Mouse (Mus musculus) intestine, embryonic 14.5 days (tissue): ENCODE data around the gene Gm5800. TPM values are rescaled to one million over a fixed set of nuclear protein-coding genes. Genes with fewer than 3 reads are reported as not detected.
"Not testable (repeated sequence)": the region's sequence is repeated elsewhere in the genome, so short reads cannot be mapped to it uniquely, and the experiment has no call there.

Experiments
- ATAC-seq: fragments of 200-750 bp; cut with Nextera tagmentation; replicated peaks from 2 replicates; pipeline ENCODE4 v1.8.0; 2017; ENCODE audit warnings: low read depth, moderate number of reproducible peaks, moderate TSS enrichment, moderate library complexity; ENCODE audit not compliant: low FRiP score, low TSS enrichment
- DNase-seq: peaks from one replicate; pipeline ENCODE4 v3.0.0-alpha.2; 2018; ENCODE audit warnings: low spot score
- H3K27ac ChIP-seq: fragments of 300-500 bp; sonication (generic); 2 replicates; pipeline ENCODE4 v1.5.1; 2014; ENCODE audit warnings: low read depth, mild to moderate bottlenecking, control low read depth
- H3K27me3 ChIP-seq: fragments of 300-500 bp; sonication (generic); replicated peaks from 2 replicates; pipeline ENCODE4 v1.6.1; 2014; ENCODE audit warnings: low read length, control low read depth; ENCODE audit not compliant: control insufficient read depth, insufficient read depth
- H3K36me3 ChIP-seq: fragments of 300-500 bp; sonication (generic); 2 replicates; pipeline ENCODE4 v1.6.1; 2014; ENCODE audit warnings: low read length, control low read depth; ENCODE audit not compliant: control insufficient read depth, insufficient read depth
- H3K4me1 ChIP-seq: fragments of 300-500 bp; sonication (generic); replicated peaks from 2 replicates; pipeline ENCODE4 v1.6.1; 2014; ENCODE audit warnings: low read length, control low read depth, mixed read lengths; ENCODE audit not compliant: control insufficient read depth, insufficient read depth
- H3K4me2 ChIP-seq: fragments of 300-500 bp; sonication (generic); 2 replicates; pipeline ENCODE4 v1.6.1; 2014; ENCODE audit warnings: low read length
- H3K4me3 ChIP-seq: fragments of 300-500 bp; sonication (generic); 2 replicates; pipeline ENCODE4 v1.5.1; 2014; ENCODE audit warnings: low read depth, low read length, control low read depth, mixed read lengths
- H3K9ac ChIP-seq: fragments of 300-500 bp; sonication (generic); 2 replicates; pipeline ENCODE4 v1.6.1; 2014; ENCODE audit warnings: mild to moderate bottlenecking, low read length
- H3K9me3 ChIP-seq: fragments of 300-500 bp; sonication (generic); 2 replicates; pipeline ENCODE4 v1.6.1; 2016; ENCODE audit warnings: low read length, control low read depth; ENCODE audit not compliant: control insufficient read depth
- WGBS: fragments of 180-500 bp; shearing (Covaris S2); extraction: QIAGEN DNeasy Blood & Tissue Kit; methylation state at CpG from one replicate; pipeline ENCODE4 v1.1.7; 2014; 5-methylcytosine and 5-hydroxymethylcytosine counted together
- polyA plus RNA-seq: library from polyadenylated mRNA; unstranded; fragments of >200 nt; fragmentation: Nextera tagmentation; extraction: Ambion mirVana; gene quantifications from 2 replicates; pipeline ENCODE4 v1.2.1, GENCODE M21; 2014

The Gm5800 gene
- polyA plus RNA-seq = not detected in 2 replicates

DNA sequence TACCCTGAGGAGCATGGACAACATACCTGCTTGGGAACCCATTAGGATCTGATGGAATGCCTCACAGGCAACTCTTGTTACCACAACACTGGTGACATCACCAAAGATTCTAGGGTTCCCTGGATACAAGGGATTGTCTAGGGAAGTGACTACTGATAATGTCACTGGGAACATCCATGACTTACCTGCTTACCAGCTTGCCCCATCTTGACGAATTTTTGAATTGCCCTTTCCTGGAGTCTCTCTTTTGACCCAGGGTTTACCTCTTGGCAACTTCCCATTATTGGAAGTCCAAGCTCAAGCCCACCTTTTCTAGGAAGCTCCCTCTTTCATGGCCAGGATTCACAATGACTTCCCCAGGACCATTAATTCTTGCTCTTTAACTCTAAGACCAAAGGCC, at the start of gene Gm5800:
TSS of gene Gm5800 (minus strand) at position 101 of the 400 bp plus-strand sequence.
- Histone ChIP-seq H3K4me1 (no peaks in the 10 kb centered on the region), H3K27me3 (no peaks in the 10 kb centered on the region), H3K4me3 (no peak within 1 kb of the TSS), H3K27ac (no peak within 1 kb of the TSS), H3K36me3 (no peaks in the 10 kb centered on the region), H3K9me3 (no peaks in the 10 kb centered on the region), H3K4me2 (no peak within 1 kb of the TSS), H3K9ac (no peak within 1 kb of the TSS)
- no peak for DNase-seq
- WGBS = 80% methylated on average over 1 of the region's 1 CpGs
- ATAC-seq = no peak

DNA sequence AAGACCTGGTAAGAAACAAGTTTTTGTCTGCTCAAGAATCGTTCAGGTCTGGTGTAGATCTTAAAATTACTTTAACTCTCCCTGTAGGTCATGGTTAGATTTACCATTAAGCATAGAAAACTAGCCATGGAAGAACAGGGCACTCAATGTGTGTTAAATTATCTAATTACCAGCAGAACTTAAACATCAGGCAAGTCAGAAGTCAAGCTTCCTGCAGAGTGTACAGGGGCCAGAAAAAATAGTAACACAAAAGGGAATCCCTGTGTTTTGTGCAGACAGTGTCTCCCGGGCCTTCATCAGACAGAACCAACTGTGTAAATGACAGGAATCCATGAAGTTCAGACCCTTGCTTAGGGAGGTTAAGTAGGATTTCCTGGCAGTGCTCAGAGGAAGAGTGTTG, 39.0 kb upstream of the Gm5800 start:
- WGBS = 71% methylated on average over 2 of the region's 2 CpGs
- Histone ChIP-seq H3K27me3 (no peaks in the 10 kb centered on the region), H3K9me3 (no peaks in the 10 kb centered on the region), H3K36me3 (no peaks in the 10 kb centered on the region), H3K9ac (no peak overlapping the region), H3K4me3 (no peak overlapping the region), H3K4me2 (no peak overlapping the region), H3K4me1 (no peaks in the 10 kb centered on the region), H3K27ac (no peak overlapping the region)
- ATAC-seq (no peak), DNase-seq (no peak)

DNA sequence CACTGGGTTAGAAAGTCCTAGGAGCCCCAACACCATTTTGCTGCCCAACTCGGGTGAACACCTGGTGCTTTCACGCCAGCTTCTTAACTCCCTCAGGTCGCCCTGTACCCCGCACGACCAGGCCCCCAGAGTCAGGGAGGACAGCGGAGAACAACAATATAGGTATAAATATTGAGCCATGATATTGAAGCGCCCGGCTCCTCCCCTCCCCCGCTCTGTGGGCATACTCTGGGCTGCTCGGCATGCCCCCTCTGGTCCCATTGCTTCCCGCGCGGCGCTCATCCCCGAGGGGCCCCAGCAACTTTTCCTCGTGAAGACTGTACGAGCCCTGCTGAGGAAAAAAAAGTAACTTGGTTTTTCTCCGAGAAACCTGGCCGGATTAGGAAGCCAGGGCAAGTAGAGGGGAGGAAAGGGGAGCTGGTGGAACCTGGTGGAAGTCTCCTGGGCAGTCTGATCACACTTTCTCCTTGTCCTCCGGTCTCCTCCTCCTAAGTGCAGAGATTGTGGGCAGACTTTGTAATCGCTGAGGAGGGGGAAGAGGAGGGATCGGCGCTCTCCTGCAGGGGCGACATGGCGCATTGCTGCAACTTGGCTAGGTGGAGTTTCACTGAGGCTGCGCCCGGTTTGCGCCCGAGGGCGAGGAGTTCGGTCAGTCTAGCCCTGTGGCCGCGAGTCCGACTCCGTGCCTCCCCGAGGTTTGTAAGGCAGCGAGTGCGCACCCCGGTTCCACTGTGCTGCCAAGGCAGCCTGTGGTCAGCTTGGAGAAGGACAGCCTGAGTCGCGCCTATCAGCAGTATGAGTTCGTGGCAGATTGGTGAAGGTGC, 23.6 kb upstream of the Gm5800 start:
- WGBS = under 1% methylated on average over 41 of the region's 42 CpGs
- peak overlapping the region; percentile 28 for H3K4me3 ChIP-seq
- H3K4me1 ChIP-seq = no peaks in the 10 kb centered on the region
- ATAC-seq = peak; percentile 53
- H3K4me2 ChIP-seq = peak overlapping the region; percentile 86
- H3K27me3 ChIP-seq = peaks cover 45% of the 10 kb centered on the region
- H3K9ac ChIP-seq = no peak overlapping the region
- H3K27ac ChIP-seq = no peak overlapping the region
- H3K36me3 ChIP-seq = no peaks in the 10 kb centered on the region
- peak; percentile 60 for DNase-seq
- H3K9me3 ChIP-seq = no peaks in the 10 kb centered on the region

DNA sequence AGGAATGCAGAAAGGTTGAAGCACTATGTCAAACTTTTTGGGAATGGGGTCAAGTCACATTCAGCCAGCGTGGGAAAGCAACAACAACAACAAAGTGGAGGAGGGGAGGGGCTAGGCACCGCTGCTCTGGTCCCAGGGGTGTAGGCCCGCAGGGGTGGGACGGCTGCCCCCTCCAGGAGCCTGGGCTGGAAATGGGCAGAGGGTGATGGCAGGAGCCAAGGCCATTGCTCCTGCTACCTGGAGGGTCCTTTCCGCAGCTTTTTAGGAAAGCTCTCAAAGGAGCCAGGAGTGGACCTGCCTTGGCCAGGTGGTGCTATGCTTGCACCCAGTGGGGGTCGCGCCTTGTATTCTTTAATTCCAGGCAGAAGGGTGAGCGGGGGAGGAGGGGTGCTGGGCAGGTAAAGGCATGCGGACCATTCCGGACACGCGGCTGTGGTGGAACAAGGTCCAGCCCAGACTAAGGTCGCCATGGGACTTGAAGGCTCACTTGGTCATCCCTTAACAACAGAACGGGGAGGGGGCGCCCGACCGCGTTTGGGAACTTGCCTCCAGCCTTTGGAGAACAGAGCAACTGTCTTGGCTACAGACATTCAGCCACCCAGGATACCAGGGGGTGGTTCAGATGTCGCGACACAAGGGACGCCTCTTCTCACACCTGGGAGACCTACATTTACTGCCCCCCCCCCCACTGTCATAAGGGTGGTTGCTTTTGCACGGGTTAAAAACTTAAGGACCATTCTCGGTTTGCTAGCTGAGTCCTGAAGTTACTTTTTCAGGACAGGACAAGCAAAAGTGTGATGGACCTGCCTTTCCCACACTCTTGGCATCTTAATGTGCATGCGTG, 22.4 kb upstream of the Gm5800 start:
- Histone ChIP-seq H3K4me3 (no peak overlapping the region), H3K27me3 (peaks cover 45% of the 10 kb centered on the region), H3K9me3 (no peaks in the 10 kb centered on the region), H3K4me1 (no peaks in the 10 kb centered on the region), H3K27ac (no peak overlapping the region), H3K4me2 (peak overlapping the region; percentile 86), H3K36me3 (no peaks in the 10 kb centered on the region), H3K9ac (no peak overlapping the region)
- WGBS = under 1% methylated on average over 24 of the region's 24 CpGs
- DNase-seq (peak; percentile 53), ATAC-seq (no peak)

DNA sequence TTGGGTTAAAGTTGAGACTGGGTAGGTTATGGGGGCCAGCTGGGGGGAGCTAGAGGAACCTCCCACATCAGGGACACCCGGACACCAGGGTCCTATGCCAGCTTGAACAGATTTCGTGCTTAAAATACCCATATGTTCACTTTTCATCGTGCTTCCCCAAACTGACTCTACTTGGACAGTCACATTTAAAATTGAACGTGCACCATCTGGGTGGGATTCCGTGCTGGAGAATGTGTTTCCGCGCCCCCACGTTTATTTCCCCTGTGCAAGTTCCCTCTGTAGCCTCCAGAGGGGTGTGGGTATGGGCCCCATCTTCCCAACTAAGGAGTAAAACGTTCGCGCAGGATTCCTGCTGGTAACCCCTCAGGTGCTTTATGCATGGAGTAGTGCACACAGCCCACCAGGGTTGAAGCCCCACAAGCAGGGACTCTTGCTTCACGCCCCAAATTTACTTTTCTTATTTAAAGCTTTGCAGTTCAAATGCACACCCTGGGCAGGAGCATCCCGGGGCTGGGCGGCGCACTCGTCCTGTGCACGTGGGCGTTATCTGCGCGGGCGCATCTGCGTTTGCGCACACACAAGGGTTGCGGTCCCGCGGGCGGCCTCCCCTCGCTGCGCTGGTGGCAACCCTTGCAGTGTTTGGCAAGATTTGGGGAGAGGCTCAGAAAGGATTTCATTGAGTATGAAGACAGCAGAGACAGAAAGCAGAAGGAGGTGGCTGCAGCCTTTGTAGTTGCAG, 21.6 kb upstream of the Gm5800 start:
- H3K27me3 ChIP-seq = peaks cover 45% of the 10 kb centered on the region
- no peak overlapping the region for H3K4me3 ChIP-seq
- H3K27ac ChIP-seq = no peak overlapping the region
- WGBS = 3% methylated on average over 29 of the region's 29 CpGs
- H3K9me3 ChIP-seq = no peaks in the 10 kb centered on the region
- DNase-seq (no peak), ATAC-seq (no peak)
- peak overlapping the region; percentile 32 for H3K4me2 ChIP-seq
- no peaks in the 10 kb centered on the region for H3K4me1 ChIP-seq
- H3K36me3 ChIP-seq = no peaks in the 10 kb centered on the region
- H3K9ac ChIP-seq = no peak overlapping the region

DNA sequence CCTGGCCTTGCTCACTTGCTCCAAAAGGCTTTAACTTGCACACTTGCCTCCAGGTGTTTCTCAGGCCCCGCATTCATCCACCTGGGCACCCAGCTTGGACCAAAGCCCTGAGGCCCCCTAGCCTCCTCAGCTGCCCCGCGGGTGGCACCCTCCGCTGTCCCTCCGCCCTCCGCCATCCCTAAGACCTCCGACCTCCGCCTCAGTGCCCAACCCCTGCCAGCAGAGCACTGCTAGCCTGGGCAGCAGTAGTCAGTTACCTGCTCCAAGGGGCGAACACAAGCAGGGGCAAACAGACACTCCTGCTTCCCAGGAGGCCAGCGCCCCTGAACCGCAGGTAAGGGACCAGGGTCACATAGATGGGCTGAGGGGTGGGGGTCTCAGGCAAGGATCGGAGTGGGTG, 21.0 kb upstream of the Gm5800 start:
- Histone ChIP-seq H3K4me1 (no peaks in the 10 kb centered on the region), H3K4me3 (no peak overlapping the region), H3K9me3 (no peaks in the 10 kb centered on the region), H3K36me3 (no peaks in the 10 kb centered on the region), H3K27ac (no peak overlapping the region), H3K27me3 (peaks cover 45% of the 10 kb centered on the region), H3K9ac (no peak overlapping the region), H3K4me2 (no peak overlapping the region)
- no peak for ATAC-seq
- DNase-seq = no peak
- WGBS = 17% methylated on average over 12 of the region's 12 CpGs

- H3K4me3 ChIP-seq, H3K27ac ChIP-seq, H3K4me2 ChIP-seq, H3K9ac ChIP-seq, H3K36me3 ChIP-seq, H3K27me3 ChIP-seq, H3K9me3 ChIP-seq, DNase-seq, ATAC-seq, H3K4me1 ChIP-seq: not testable (repeated sequence)
- 100% methylated on average over 1 of the region's 2 CpGs for WGBS
These were observed 21.6 kb downstream of the Gm5800 start, which contains the start of gene Gm17079 for GRCm38 (mm10) chr14:51695368-51695767. Gene Gm17079 (minus strand): TSS chr14:51695468.

DNA sequence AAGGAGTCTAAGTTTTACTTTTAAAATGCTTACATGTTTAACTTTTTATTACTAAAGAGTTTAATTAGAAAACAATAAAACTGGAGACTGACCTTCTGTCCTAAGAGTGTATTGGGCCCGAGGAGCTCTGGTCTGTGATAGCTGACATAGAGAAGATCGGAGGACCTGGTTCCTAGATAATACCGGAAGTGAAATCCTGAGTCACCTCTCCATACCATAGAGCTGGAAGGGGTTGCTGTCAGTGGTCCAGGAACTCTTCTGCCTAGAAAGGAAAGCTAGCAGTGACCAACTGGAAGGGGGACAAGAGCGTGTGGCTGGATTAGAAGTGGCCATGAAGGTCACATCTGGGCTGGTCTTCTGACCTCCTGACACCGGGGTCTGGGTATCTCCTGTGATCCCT, 39.7 kb downstream of the Gm5800 start:
- no peak overlapping the region for H3K4me2 ChIP-seq
- H3K27ac ChIP-seq = no peak overlapping the region
- WGBS = 90% methylated on average over 5 of the region's 5 CpGs
- no peaks in the 10 kb centered on the region for H3K27me3 ChIP-seq
- no peaks in the 10 kb centered on the region for H3K36me3 ChIP-seq
- H3K9ac ChIP-seq = no peak overlapping the region
- no peaks in the 10 kb centered on the region for H3K9me3 ChIP-seq
- no peak overlapping the region for H3K4me3 ChIP-seq
- no peaks in the 10 kb centered on the region for H3K4me1 ChIP-seq
- DNase-seq (no peak), ATAC-seq (no peak)
